Mouse (Mus musculus): ENCODE measurements around the gene Chchd10.

DNA sequence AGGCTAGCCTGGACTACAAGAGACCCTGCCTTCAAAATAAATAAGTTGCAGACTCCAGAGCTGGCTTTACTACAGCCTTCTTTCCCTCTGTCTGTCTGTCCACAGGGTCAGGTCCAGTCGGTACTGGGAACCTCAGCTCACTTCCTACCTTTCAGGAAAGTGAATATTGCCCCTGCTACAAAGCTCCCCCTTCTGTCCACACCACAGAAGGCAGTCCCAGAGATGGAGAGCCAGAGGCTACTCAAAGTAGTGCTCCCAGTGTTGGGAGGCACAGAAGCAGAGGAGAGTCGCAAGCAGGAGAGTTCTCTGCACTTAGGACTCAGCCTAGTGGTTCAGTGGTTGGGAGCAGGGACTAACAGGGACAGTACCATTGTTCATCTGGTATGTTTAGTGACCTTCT, 8.6 kb upstream of the Chchd10 start:
- TF ChIP-seq CTCF (IDR thresholded peaks at IDR 0.05; ENCODE audit: borderline replicate concordance, extremely low read depth, insufficient read depth, insufficient read length) (no peak), POLR2A (IDR thresholded peaks at IDR 0.05; ENCODE audit: borderline replicate concordance, extremely low read depth, insufficient read depth, insufficient read length, poor library complexity, severe bottlenecking) (no peak)
